Mouse (Mus musculus) kidney, postnatal 0 days (tissue): ENCODE data around the gene Scamp1. TPM values are rescaled to one million over a fixed set of nuclear protein-coding genes. Genes with fewer than 3 reads are reported as not detected.
A peak's percentile ranks its signal among the peaks of the same experiment; 100 is the strongest.

Source experiments
- ATAC-seq: fragments of 200-750 bp; cut with Nextera tagmentation; replicated peaks from 2 replicates; pipeline ENCODE4 v1.8.0; 2017; ENCODE audit warnings: low read depth, moderate number of reproducible peaks, moderate TSS enrichment, moderate library complexity; ENCODE audit not compliant: low FRiP score
- DNase-seq: peaks from one replicate; pipeline ENCODE4 v3.0.0-alpha.2; 2016; ENCODE audit warnings: low spot score
- H3K27ac ChIP-seq: fragments of 300-500 bp; sonication (generic); 2 replicates; pipeline ENCODE4 v1.5.1; 2014; ENCODE audit warnings: mild to moderate bottlenecking
- H3K27me3 ChIP-seq: fragments of 300-500 bp; sonication (generic); 2 replicates; pipeline ENCODE4 v1.6.1; 2014; ENCODE audit warnings: low read length, mixed read lengths; ENCODE audit not compliant: insufficient read depth
- H3K36me3 ChIP-seq: fragments of 300-500 bp; sonication (generic); 2 replicates; pipeline ENCODE4 v1.6.1; 2014; ENCODE audit warnings: low read length, mixed read lengths; ENCODE audit not compliant: insufficient read depth
- H3K4me1 ChIP-seq: fragments of 300-500 bp; sonication (generic); replicated peaks from 2 replicates; pipeline ENCODE4 v1.6.1; 2014; ENCODE audit warnings: antibody characterized with exemption, low read length, mixed read lengths; ENCODE audit not compliant: insufficient read depth
- H3K4me2 ChIP-seq: fragments of 300-500 bp; sonication (generic); 2 replicates; pipeline ENCODE4 v1.6.1; 2014; ENCODE audit warnings: mild to moderate bottlenecking, low read length, moderate library complexity, mixed read lengths
- H3K4me3 ChIP-seq: fragments of 300-500 bp; sonication (generic); replicated peaks from 2 replicates; pipeline ENCODE4 v1.5.1; 2014; ENCODE audit warnings: low read depth, low read length
- H3K9ac ChIP-seq: fragments of 300-500 bp; sonication (generic); 2 replicates; pipeline ENCODE4 v1.6.1; 2014; ENCODE audit warnings: low read depth, low read length
- H3K9me3 ChIP-seq: fragments of 300-500 bp; sonication (generic); replicated peaks from 2 replicates; pipeline ENCODE4 v1.6.1; 2016; ENCODE audit warnings: low read length, inconsistent platforms, mixed read lengths
- CTCF ChIP-seq: IDR thresholded peaks from 2 replicates; pipeline ENCODE4 v1.5.1; 2016; ENCODE audit warnings: antibody characterized with exemption, low read depth, mild to moderate bottlenecking, moderate library complexity
- WGBS: fragments of 180-500 bp; shearing (Covaris S2); extraction: QIAGEN DNeasy Blood & Tissue Kit; methylation state at CpG from one replicate; pipeline ENCODE4 v1.1.7; 2014; 5-methylcytosine and 5-hydroxymethylcytosine counted together
- polyA plus RNA-seq: library from polyadenylated mRNA; unstranded; fragments of >200 nt; fragmentation: Nextera tagmentation; extraction: Ambion mirVana; gene quantifications from 2 replicates; pipeline ENCODE4 v1.2.1, GENCODE M21; 2015

The Scamp1 gene
- polyA plus RNA-seq, 1 experiment from 2014 or later: 27.2 TPM

GRCm38 (mm10) chr13:94173633-94174576 is 111.8 kb downstream of the Scamp1 start:
- ATAC-seq (peak; percentile 70), DNase-seq (peak; percentile 61)
- Histone ChIP-seq H3K27ac (peak overlapping the region; percentile 54; the same call in 1 of the 2 replicates), H3K36me3 (no peaks in the 10 kb centered on the region), H3K27me3 (no peaks in the 10 kb centered on the region), H3K9ac (peak overlapping the region; percentile 46), H3K9me3 (no peaks in the 10 kb centered on the region), H3K4me2 (peak overlapping the region; percentile 77), H3K4me3 (peak overlapping the region; percentile 37), H3K4me1 (peaks cover 26% of the 10 kb centered on the region)
- 11% methylated on average over 55 of the region's 55 CpGs for WGBS
- TF ChIP-seq CTCF: no peak

DNA sequence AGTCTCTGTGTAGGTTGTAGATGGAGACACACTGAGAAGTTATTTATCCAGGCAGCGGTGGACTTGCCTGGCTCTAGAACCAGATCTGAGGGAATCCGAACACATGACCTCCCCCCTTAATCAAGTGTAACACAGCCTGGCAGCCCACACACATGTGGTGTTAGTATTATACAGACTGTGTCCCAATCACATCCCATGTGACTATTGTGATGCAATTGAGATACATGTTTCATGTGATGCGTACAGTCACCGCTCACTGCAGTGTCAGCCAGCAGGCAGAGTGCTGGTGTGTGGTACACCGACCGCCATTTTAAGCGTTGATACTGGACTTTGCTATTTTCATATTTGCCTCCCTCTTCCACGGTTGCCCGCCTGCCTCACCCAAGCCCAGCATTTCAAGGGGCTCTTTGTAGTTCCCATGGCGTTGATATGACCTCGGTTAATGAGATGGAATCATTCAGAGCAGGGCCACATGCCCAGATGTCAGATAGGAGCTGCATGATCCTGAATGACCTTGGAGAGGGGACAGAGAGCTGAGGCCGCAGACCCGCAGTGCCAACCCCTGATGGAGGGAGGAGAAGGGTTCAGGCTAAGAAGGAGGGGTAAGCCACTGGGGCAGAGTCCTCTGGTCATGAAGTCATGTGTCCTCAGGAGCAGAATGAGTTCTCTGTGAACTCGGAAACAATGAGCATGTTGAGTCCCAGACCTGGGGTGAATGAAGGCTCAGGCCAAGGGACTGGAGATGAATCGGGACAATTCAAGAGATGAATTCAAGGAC is 112.9 kb downstream of the Scamp1 start:
- peaks cover 26% of the 10 kb centered on the region for H3K4me1 ChIP-seq
- no peak for DNase-seq
- 68% methylated on average over 15 of the region's 15 CpGs for WGBS
- no peak overlapping the region for H3K4me3 ChIP-seq
- ATAC-seq: peak; percentile 48; the same call in 1 of the 2 replicates
- H3K36me3 ChIP-seq: no peaks in the 10 kb centered on the region
- no peak for TF ChIP-seq CTCF
- H3K27me3 ChIP-seq: no peaks in the 10 kb centered on the region
- no peak overlapping the region for H3K9ac ChIP-seq
- H3K4me2 ChIP-seq: peak overlapping the region; percentile 77; the same call in 1 of the 2 replicates
- H3K27ac ChIP-seq: 0 out of 2 replicates have a peak overlapping the region, but pooled peaks have one; percentile 54
- no peaks in the 10 kb centered on the region for H3K9me3 ChIP-seq

DNA sequence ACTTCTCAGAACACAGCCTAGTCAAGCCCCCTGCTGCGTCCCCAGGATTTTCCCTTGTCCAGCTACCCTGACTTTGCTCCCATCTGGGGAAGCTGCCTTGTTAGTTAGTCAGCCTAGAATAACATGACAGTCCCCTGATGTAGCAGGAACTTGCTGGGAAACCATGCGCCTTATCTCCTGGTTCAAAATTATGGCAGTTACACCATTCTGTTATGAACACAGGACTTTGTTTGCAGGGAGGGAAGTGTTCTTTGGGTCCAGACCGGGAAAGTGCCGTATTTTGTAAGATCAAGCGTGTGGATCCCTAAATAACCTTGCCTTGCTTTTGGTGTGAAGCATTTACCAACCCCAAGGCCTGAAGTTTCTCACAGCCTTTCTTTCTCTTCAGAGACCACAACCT is 114.0 kb downstream of the Scamp1 start:
- H3K9me3 ChIP-seq: no peaks in the 10 kb centered on the region
- no peak for ATAC-seq
- no peak overlapping the region for H3K9ac ChIP-seq
- DNase-seq: no peak
- H3K36me3 ChIP-seq: no peaks in the 10 kb centered on the region
- 92% methylated on average over 5 of the region's 5 CpGs for WGBS
- TF ChIP-seq CTCF: no peak
- H3K4me3 ChIP-seq: no peak overlapping the region
- no peak overlapping the region for H3K27ac ChIP-seq
- no peaks in the 10 kb centered on the region for H3K27me3 ChIP-seq
- H3K4me1 ChIP-seq: peaks cover 26% of the 10 kb centered on the region
- H3K4me2 ChIP-seq: no peak overlapping the region

DNA sequence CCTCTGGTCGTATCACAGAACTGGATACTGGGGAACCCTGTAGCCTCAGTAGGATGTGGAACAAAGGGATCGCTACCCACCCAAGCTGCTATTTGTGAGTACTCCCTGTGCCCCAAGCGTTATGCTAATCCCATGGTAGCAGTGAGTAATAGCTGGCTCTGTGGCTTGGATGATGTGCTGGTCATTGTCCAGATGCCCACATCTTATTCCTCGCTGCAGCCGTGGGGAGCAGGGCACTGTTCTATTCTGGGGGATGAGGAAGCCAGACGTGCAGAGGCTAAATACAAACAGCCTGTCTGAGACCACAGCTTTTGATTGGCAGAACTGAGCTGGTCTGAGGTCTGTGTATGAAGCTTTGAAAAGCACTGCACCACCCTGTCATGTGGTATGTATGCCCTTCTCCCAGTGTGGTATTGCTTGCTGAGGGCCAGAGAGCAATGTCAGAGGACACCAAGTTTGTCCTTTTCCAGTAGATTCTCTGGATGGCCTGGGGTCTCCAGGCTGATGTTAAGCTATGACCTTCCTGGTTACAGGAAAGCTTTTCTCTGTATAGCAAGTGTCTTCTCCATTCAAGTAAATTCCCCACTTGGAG is 116.2 kb downstream of the Scamp1 start:
- Histone ChIP-seq H3K4me3 (no peak overlapping the region), H3K9ac (no peak overlapping the region), H3K27me3 (no peaks in the 10 kb centered on the region), H3K36me3 (no peaks in the 10 kb centered on the region), H3K4me1 (peaks cover 18% of the 10 kb centered on the region), H3K4me2 (no peak overlapping the region), H3K9me3 (no peaks in the 10 kb centered on the region), H3K27ac (no peak overlapping the region)
- DNase-seq: no peak
- WGBS: 75% methylated on average over 6 of the region's 6 CpGs
- ATAC-seq: no peak
- TF ChIP-seq CTCF: no peak

DNA sequence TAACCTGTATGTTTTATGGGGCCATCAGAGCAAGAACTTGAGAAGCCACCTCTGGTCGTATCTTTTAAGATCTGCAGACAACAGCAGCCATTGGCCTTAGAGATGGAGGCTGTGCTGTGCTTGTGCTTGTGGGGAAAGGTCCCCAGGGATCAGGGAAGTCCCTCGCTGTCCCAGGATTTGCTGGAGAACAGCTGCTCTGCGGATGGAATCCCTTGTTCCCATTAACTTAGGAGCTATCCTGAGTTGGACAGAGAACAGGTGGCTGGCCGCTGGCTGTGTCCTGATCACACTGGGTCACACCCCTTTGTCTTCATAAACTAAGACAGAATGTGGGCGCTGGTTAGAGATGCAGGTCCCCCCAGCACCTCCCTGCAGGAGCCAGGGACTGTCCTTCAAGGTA is 117.3 kb downstream of the Scamp1 start:
- ATAC-seq: no peak
- 60% methylated on average over 5 of the region's 5 CpGs for WGBS

GRCm38 (mm10) chr13:94164501-94164900 is 121.2 kb downstream of the Scamp1 start:
- no peak for DNase-seq
- 77% methylated on average over 6 of the region's 6 CpGs for WGBS

More for the DNA sequence above, 117.3 kb downstream of the Scamp1 start:
- no peak overlapping the region for H3K9ac ChIP-seq
- no peaks in the 10 kb centered on the region for H3K27me3 ChIP-seq
- H3K4me2 ChIP-seq: no peak overlapping the region
- H3K27ac ChIP-seq: no peak overlapping the region
- TF ChIP-seq CTCF: no peak
- no peak for DNase-seq
- H3K9me3 ChIP-seq: no peaks in the 10 kb centered on the region
- H3K36me3 ChIP-seq: no peaks in the 10 kb centered on the region
- no peak overlapping the region for H3K4me3 ChIP-seq
- peaks cover 8% of the 10 kb centered on the region for H3K4me1 ChIP-seq

More at GRCm38 (mm10) chr13:94164501-94164900, 121.2 kb downstream of the Scamp1 start:
- no peak overlapping the region for H3K27ac ChIP-seq
- no peak overlapping the region for H3K9ac ChIP-seq
- H3K27me3 ChIP-seq: no peaks in the 10 kb centered on the region
- H3K4me2 ChIP-seq: no peak overlapping the region
- peaks cover 8% of the 10 kb centered on the region; the same call in 1 of the 2 replicates for H3K4me1 ChIP-seq
- H3K36me3 ChIP-seq: no peaks in the 10 kb centered on the region
- ATAC-seq: no peak
- no peak overlapping the region for H3K4me3 ChIP-seq
- no peaks in the 10 kb centered on the region for H3K9me3 ChIP-seq
- no peak for TF ChIP-seq CTCF
